In the genomic region with DNA sequence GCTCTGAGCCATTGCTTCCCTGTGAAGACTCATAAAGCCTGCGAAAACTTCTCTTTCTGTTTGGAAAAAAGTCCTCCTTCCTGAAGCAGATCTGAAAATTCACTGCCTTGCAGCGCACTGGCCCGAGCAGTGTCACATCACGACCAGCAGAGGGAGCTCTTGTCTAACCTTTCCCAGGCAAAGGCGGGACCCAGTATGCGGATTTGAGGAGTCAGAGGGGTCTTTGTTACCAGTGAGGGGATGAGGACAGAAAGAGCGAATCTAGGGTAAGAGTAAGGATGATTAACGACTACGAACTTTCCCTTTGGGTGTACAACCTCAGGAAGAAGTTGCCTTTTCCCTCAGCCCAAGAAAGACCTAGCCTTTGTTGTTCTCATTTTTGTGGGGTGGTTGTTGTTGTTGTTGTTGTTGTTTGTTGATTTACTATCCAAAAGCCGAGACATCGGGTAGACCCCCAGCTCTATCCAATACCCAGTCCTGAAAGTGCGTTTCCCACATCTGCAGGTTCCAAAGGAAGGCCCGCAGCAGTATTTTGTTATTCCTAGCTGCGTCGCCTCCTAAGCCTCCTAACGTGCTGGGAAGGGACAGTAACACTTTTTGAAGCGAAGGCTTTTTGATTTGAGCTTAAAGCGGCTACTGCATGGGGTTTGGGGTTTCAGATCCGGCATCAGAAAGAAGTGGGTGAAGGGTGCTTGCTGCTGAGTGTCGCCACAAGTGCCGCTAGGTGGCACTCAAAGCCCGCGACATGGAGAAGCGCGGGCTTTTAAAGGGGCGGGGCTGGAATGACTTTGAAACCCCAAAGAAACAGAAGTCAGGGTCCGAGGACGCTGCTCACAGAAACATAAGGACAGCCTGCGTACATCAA, we compare ENCODE assay signal across 7 mouse cellular contexts. TPM values are rescaled to one million over a fixed set of nuclear protein-coding genes. Genes with fewer than 3 reads are reported as not detected.
A peak's percentile ranks its signal among the peaks of the same experiment; 100 is the strongest.
DNase-seq lines count a peak whose midpoint lies in the region; ATAC-seq lines count a peak whose summit lies in the region.

No protein-coding gene starts in this region.

- WGBS in hindbrain, embryonic 14.5 days: 2% methylated on average over 29 of the region's 29 CpGs

- H3K4me1 ChIP-seq in hindbrain, embryonic 14.5 days (replicated peaks; ENCODE audit: control insufficient read depth, insufficient read depth, low read length): peaks cover 5% of the 10 kb centered on the region; the same call in 1 of the 2 replicates

- no peaks in the 10 kb centered on the region for H3K36me3 ChIP-seq in hindbrain, embryonic 14.5 days (replicated peaks; ENCODE audit: control insufficient read depth, insufficient read depth)

- H3K27me3 ChIP-seq in hindbrain, embryonic 14.5 days (ENCODE audit: control insufficient read depth, insufficient read depth, low read length): peaks cover 64% of the 10 kb centered on the region

- peak; percentile 49 for ATAC-seq in activated CD4-positive, CD25-positive, alpha-beta regulatory T cell, adult 4 months
- ATAC-seq in hindbrain, embryonic 14.5 days (ENCODE audit: low FRiP score): peak; percentile 68

- peak overlapping the region; percentile 17; the same call in 1 of the 2 replicates for H3K4me3 ChIP-seq in hindbrain, embryonic 14.5 days (replicated peaks; ENCODE audit: low read length)

- H3K9ac ChIP-seq in hindbrain, embryonic 14.5 days: peak overlapping the region; percentile 35

- no peaks in the 10 kb centered on the region for H3K9me3 ChIP-seq in hindbrain, embryonic 14.5 days (ENCODE audit: control insufficient read depth, low read length)

- peak; percentile 92 to 93 for DNase-seq in cerebellum, postnatal 10 days
- peak; percentile 17 to 89 for DNase-seq in frontal cortex, adult 2 months (ENCODE audit: extremely low spot score in 1 of 2, low spot score in 1 of 2)
- DNase-seq in hindbrain, embryonic 14.5 days (ENCODE audit: low spot score): peak; percentile 91
- peak; percentile 77 to 84 for DNase-seq in layer of hippocampus, postnatal 14 days (ENCODE audit: low spot score in 2 of 2)
- peak; percentile 71 for DNase-seq in lung, postnatal 25 days (ENCODE audit: low spot score)
- DNase-seq in retina, postnatal 7 days (ENCODE audit: low read depth, low spot score): peak; percentile 76

- H3K4me2 ChIP-seq in hindbrain, embryonic 14.5 days (replicated peaks): peak overlapping the region; percentile 54

- no peak overlapping the region for H3K27ac ChIP-seq in hindbrain, embryonic 14.5 days

RNA-seq across cellular contexts. Expression of a gene that starts 14.8 kb away (rescaled TPM):
- not detected for polyA plus RNA-seq in activated CD4-positive, CD25-positive, alpha-beta regulatory T cell, adult 4 months (2017; shearing (Covaris generic))
- not detected in 2 replicates for polyA plus RNA-seq in frontal cortex, adult 2 months (2012; rRNA removed)
- polyA plus RNA-seq in hindbrain, embryonic 14.5 days (2014; fragmentation: Nextera tagmentation; extraction: Ambion mirVana): 18.5 and 20.4 TPM in 2 replicates
- not detected for total RNA-seq in layer of hippocampus, postnatal 14 days (2021)

Comparison
In these comparisons a context has a peak if more than half of its experiments do, and no peak if none do; other contexts are left out.
1. RNA of a gene that starts 14.8 kb away (polyA plus RNA-seq): 18.5 to 20.4 TPM in hindbrain, embryonic 14.5 days; not detected in frontal cortex, adult 2 months and not detected in activated CD4-positive, CD25-positive, alpha-beta regulatory T cell, adult 4 months; every median in the first group is over 10 times any median in the second.
2. Peak in every context shown above with its lines, with median percentiles within 50 percentile points of each other: DNase-seq.